Mouse (Mus musculus) central nervous system, embryonic 14 days (tissue): ENCODE measurements around the gene Clic5. TPM values are rescaled to one million over a fixed set of nuclear protein-coding genes. Genes with fewer than 3 reads are reported as not detected.

Experiments used
- polyA plus RNA-seq: library from polyadenylated mRNA; depleted of rRNA; stranded (reverse); fragments of >200 nt; gene quantifications from 2 replicates; pipeline ENCODE4 v1.2.3, GENCODE M21; 2012; rRNA removed

Clic5 gene
- polyA plus RNA-seq, result 0.17 and 0.31 TPM in 2 replicates

DNA sequence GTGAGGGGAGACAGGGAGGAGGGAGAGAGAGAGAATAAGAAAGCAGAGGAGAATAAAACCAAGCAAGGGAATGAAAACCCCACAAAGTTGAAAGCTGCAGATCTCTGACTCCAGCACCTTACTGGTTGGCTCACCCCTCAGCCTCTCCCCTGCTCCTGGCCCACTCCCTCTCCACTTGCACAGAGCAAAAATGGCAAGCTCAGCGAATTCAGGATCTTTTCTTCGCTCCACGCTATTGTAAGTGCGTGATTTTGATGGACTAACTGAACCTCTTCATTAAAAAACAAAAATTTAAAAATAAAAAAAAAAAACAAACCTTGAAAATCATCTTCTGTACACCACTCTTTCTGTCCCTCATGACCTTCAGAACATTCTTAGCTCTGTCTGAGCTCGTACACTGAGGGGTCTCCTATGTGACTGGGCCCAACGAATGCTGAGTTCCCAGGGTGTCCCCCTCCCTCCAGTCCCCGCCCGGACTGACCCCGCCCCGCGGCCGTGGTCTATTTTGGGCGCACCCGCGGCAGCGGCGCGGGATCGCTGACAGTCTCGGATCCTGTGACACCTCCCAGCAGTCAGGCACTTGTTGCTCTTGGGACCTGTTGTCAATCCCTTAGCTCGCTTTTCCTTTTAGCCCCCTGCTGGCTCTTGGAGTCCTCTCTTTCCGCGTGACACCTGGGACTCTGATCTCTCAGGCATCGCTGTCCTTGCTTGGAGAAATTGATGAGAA, at the start of gene Clic5:
TSS of gene Clic5 (plus strand) at position 543 of the 727 bp plus-strand sequence.

Other genes with a start within 250 kb of the Clic5 start
- gene Enpp5, start 109.8 kb upstream of the Clic5 start, polyA plus RNA-seq, result 62.6 and 64.6 TPM in 2 replicates
- 3.1 and 3.4 TPM in 2 replicates for gene Enpp4, start 82.8 kb upstream of the Clic5 start, polyA plus RNA-seq